Mouse (Mus musculus) adrenal gland, adult 18-20 months (tissue): ENCODE measurements around the gene Atp1a2. TPM values are rescaled to one million over a fixed set of nuclear protein-coding genes. Genes with fewer than 3 reads are reported as not detected.

Source experiments
- DNase-seq, 2 experiments: peaks; one replicate each; pipeline ENCODE4 v3.0.0; 2021 to 2022; ENCODE audit warnings: low spot score in 2 of 2
- total RNA-seq, 2 experiments: library from RNA; stranded (reverse); gene quantifications; 1 replicate in 1 of 2; 2 replicates in 1 of 2; pipeline ENCODE4 v1.2.3; 2021

Atp1a2 gene
- total RNA-seq, 2 experiments from 2014 or later: 128 to 221 TPM

DNA sequence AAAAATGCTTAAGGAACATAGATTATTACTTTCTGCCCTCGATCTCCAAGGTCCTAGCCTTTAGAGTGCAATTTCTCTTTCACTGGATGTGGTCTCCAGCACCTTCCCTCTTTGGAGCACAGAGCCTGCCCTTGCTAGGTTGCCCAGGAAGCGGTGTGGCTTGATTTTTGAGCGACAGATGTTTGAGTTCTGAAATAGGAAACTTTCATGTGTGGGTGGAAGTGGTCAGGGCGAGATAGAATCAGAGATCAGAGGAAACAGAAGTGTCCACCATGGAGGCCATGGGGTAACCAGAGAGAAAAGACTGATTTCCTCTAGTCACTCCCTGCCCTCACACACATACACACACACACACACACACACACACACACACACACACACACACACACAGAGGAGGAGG is 8.3 kb upstream of the Atp1a2 start:
- DNase-seq: no peak

DNA sequence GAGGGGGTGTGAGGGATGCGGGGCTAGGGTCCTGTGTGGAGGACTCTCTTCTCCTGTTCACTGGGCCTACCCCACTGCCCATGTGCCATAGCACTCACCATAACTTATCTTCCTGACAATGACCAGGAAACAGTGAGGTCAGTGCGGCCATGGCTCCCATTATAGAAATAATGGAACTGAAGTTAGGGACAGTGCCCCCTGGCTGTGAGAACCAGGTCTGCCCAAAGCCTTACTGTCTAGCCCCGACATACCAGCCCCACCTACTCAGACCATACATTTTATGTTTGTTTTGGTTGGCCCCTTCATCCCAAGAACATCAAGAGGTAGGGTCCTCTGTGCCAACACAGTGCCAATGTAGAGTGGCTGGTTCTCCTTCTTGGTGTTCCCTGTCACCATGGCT is 7.8 kb upstream of the Atp1a2 start:
- DNase-seq: no peak

DNA sequence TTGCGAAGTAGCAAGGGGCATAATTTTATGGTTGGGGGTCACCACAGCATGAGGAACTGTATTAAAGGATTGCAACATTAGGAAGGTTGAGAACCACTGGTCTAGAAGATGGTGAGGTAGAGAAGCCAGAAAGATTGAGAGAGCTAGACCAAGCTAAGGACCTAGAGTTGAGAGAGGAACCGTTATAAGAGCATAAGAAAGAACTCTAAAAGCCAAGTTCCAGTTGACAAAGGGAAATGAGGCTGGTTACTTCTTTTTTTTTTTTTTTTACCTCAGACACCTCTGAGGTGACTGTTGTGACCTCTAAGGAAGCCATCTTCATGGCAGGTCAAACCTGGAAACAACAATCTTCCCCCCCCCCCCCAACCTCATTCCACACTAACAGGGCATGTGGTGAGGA is 7.3 kb upstream of the Atp1a2 start:
- DNase-seq: no peak

DNA sequence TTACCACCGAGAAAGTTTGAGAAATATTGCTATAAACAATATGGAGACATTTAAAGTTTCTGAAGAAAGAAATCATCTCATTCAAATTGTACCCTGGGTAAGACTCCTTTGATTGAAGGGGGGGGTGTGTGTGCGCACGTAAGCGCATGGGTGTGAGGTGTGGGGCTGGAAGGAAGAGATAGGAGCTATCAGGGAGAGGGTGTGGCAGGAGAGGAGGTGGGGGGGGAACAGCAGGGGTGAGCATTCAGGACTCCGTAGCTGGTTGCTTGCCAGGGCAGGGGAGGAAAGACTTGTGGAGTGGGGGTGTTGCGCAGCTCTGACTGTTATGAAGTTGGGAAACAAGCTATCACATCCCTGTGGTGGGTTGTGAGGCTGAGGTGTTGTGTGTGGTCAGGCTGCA is 6.6 kb upstream of the Atp1a2 start:
- no peak for DNase-seq

DNA sequence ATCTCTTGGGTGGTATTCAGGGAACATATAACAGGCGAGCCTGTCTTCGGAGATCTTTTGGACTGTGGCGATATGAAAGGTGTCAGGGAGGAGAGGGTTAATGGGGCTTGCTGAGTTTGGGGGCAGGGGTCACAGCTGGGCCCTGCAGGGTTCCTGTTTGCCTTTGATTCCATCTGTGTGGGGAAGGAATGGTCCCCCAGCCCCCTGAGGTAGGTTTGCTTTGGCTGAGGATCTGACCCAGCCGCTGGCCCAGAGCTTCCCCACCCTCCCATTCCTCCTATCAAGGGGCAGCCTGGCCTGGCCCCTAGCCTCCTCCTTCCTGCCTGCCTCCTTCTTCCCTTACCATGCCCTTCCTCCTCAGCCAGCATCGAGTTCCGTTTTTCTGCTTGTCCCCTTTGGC is 5.0 kb upstream of the Atp1a2 start:
- DNase-seq: no peak

DNA sequence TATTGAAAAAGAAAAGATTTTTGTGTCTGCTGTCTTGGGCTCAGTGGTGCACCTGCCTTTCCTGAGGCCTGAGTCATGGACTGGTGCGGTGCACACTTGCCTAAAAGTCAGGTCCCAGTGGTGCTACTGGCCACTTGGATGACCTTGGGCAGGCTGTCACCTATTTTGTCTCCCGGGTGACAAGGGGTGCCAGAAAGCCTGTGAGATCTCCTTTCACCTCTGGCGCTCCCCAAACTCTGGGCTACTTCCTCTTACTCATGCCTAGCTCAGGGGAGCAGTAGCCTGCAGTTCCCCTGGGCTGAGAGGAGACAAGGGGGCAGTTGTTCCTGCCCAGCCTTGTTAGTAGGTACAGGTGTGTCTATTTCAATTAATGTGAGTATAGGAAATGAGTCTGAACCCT is 4.4 kb upstream of the Atp1a2 start:
- DNase-seq: no peak

DNA sequence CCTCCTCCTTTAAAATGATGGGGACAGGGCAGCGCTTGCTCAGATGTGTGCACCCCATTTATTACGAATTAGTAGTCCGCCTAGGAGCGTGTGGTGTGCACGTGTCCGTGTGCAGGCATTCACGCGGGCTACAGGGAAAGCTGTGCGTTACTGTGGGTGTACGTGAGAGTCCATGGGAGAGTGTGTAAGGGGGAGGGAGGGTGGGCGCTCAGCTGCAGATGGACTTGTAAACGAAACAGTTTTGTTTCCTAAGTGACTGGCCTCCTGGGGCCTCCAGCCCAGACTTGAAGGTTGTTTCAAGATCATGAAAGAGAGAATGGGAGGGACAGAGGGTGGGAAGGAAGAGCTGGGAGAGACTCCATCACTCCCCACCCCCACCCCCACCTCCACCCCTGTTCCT is 3.3 kb upstream of the Atp1a2 start:
- DNase-seq: no peak

DNA sequence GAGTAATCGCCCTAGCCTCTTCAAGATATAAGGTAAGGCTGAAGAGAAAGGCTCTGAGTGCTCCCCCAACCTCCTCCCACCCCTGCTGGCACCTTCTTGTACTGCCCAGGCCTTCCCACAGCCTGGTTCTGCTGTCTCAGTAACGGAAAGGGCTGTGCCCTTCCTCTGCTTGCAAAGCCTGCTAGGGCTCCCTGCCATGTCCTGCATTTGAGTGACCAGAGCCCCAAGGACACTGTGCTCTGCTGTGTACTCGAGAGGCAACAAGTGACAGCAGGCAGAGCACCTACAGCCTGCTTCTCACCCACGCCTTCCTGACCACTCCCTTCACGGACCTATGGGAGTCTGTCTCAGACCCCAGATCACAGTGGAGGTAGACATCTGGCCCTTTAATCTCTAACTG is 2.4 kb upstream of the Atp1a2 start:
- DNase-seq: peak in 1 of 2 experiments; percentile 44

DNA sequence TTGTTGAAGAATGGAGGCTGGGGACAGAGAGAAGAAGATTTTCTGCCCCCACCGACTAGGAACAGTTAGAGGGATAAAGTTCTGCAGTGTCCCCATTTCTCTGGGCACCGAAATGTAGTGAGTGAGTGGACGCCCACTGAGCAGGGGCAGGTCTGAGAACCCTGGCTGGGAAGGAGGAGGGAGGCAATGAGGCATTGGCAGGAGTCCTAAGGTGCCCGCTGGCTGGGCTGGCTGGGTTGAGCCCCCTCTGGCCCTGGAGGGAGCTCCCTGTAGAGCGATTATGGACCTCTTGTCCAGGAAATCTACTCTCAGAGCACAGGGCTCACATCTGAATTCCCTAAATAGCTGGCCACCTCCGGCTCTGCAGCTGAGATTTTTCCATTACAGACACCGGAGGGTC is 1.7 kb upstream of the Atp1a2 start:
- DNase-seq: no peak

DNA sequence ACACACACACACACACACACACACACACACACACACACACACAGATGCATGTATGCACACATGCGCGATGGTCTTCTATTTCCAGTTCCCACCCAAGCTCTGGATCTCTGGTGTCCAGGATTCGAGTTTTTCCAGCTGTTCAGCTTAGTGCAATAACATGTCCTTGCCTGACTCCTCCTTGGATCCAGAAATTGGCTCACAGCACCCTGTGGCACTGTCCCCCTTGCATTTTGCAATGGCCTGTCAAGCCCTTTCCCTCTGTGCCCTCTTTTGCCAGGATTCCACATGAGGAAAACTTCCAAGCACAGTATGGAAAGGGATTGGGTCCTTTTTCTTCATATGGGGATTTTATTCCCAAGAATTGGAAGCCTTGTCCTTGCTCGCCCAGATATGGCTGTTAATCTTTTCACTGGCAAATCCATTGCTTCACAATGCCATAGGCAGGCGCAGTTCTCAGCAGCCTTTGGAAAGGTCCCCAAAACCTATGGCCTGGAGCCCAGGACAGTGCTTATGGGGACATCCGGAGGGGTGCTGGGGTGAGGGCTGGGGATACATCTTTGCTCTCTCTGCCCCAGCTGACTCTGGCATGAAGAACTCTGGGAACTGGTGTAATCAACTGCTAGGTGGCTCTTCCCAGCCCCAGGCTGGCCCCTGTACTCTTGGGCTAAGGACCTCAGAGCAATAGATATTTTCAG is 901 bp downstream of the Atp1a2 start:
- DNase-seq: no peak

DNA sequence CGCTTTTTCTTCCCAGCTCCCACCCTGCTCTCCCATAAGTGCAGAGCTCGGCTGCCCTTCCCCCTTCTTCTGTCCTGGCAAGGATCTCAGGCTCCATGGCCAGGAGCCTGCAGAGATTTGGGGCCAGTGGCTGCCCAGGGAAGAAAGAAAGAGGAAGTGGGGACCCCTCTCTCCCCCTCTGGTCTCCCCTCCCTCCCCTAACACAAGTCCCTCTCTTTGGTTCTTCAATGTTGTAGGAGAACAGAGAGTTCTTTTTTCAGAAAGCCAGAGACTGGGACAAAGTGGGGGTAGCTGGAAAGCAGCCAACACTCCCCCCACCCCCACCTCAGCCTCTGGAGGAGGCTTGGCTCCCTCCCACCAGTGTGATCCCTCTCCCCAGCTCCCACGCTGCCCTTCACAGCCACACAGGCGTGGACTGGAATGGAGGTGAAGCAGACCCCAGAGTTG is 2.1 kb downstream of the Atp1a2 start:
- no peak for DNase-seq

DNA sequence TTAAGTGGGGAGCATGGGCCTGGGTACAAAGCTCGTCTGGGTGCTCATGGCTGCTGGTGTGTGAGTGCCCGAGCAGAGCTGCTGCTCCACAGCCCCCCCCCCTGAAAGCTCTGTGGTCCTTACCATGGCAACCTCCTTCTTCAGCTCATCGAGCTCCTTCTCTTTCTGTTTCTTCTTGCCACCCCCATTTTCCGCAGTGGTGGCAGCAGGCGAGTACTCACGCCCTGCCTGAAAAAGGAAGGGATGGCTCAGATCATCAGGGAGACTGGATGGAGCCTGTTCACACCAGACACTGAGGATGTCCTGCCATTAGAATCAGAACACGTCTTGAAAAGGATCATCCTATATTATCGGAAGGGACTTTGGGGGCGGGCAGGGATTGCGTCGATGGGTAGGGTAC is 4.4 kb downstream of the Atp1a2 start:
- DNase-seq: no peak

DNA sequence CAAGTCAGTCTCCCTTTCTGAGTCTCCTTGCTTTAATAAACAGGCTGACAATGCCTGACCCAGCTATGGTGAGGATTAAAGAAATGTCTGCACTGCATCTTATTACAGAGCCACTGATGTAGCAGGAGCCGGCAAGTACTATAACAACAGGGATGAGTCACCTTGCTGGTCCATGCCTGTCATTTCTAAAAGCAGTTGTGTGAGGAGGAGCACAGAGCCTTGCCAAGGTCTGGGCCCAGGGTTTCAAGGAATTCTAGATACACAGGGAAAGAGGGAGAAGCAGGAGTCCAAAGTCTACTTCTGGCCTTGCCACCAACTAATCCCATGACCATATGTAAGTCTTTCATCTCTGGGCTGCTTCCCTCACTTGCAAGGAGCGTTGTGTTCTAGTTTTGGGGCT is 5.0 kb downstream of the Atp1a2 start:
- no peak for DNase-seq

DNA sequence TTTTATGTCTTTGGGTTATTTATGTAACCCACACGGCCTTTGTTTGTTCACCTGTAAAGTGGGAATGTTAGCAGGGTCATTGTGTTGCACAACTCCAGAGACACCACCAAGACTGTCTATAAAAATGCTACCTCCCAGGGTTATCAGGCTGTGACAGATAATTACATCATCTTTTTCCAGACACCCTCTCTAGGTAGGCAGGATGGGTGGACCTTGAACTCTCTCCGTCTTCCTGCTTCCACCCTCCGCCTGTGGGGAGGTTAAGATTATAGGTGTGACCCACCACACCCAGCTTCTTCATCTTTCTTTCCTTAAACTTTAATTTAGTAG is 8.3 kb downstream of the Atp1a2 start:
- no peak for DNase-seq

DNA sequence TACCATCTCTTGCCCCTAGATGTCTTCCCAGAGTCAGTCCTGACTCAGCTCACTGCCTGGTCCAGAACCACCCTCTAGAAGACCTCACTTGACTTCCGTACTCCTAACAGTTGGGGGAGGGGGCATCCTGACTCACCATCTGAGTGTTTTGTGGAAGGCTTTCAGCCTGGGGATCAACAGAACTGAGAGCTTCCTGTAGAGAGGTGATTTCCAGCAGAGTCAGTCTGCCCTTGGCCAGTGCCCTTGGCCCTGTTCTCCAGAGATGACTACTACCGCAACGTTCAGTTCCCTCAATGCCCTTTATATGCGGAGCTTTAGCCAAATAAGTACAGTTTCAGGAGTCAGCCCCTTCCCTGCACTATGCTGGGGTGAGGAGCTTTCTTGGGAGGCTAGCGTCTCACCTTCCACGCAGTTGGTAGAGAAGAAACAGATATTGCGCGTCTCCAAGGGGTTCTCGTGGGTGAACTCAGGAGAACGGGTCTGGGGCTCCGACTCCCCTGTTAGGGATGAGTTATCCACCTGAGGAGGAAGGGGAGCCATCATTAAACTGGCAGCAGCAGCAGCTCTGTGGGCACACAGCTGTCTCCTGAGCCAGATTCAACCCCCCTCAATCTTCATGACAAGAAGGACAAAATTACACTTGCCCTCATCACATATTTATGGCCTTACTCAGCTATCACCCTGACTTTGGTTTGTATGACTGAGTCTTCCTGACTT is 8.8 kb downstream of the Atp1a2 start:
- no peak for DNase-seq

DNA sequence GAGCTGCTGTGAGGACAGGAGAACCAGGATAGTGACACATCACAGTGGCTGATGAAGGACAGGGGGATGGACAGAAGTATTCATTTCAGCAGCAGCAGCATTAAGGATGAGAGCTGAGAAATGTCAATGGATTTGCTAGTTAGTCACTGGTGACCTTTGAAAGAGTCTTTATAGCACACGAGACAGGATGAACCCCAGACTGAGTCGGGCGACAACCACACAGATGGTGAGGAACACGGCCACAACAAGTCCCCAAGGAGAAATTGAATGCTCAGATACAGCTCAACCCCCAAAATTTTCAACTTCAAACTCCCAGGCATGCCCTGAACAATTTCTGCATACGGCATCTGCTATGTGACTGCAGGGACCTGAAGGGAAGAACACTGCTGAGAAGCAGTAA is 11.1 kb downstream of the Atp1a2 start:
- no peak for DNase-seq

DNA sequence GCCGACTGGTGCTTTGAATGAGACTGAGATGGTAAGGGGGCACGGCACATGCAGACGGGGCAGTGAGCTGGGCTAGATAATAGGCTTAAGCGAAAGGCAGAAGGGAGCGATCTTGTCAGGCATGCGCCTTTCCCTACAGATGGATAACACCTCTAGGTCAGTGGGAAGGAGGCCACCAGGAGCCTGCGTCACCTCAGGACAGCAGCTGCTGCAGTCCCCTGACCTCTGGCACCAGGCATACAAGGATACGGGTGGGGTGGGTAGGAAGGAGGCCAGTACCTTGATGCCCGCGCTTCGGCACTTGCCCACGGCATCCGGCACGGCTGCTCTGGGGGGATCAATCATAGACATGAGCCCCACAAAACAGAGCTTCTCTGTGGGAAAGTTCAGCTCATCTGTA is 13.6 kb downstream of the Atp1a2 start:
- no peak for DNase-seq

DNA sequence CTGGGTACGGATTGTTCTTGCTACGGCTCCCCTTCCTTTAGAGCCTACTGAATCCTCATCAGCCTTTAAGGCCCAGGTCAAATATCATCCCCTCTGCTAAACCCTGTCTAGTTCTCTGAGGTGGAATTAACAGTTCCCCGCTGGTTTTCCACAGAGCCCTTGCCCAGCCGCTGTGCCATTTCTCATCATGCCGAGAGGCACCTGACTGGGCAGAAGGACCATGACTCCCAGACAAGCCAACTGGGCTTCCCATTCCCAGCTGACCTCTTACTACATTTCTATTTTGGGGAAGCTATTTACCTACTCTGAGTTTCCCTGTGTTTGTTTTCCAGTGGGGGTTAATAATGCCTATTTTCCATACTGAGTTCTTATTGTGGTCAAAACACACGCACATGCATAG is 14.8 kb downstream of the Atp1a2 start:
- DNase-seq: no peak

DNA sequence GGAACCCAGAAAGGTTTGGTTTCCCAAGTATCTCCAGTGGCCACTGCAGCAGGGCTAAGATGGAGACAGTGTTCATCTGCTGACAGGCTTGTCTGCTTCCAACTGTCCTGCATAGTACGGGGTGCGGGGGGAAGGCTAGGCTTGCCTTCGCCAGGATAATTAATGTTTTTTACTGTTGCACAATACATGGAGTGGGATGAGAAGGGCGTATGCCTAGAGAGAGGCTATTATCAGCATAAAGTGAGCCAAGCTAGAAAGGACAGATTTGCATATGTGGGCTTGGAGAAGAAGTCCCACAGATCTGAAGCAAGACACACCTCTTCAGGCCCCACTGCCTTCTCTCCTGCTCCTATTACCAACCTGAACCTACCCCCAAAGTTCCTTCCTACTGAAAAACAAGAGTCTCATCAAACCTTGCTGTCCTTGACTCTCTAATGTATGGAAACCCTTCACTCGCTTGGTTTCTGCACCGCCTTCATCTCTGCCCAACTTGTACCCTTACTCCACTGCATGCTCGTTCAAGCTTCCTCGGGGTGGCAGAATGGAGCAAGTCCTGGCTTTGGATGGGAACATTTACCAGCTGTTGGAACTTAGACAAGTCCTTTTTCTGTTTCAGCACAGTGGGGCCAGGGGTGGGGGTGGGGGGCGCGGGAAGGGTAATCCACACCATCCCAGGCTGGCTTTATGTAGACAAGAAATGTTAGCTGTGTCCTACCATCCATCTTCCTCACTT is 16.2 kb downstream of the Atp1a2 start:
- DNase-seq: no peak

DNA sequence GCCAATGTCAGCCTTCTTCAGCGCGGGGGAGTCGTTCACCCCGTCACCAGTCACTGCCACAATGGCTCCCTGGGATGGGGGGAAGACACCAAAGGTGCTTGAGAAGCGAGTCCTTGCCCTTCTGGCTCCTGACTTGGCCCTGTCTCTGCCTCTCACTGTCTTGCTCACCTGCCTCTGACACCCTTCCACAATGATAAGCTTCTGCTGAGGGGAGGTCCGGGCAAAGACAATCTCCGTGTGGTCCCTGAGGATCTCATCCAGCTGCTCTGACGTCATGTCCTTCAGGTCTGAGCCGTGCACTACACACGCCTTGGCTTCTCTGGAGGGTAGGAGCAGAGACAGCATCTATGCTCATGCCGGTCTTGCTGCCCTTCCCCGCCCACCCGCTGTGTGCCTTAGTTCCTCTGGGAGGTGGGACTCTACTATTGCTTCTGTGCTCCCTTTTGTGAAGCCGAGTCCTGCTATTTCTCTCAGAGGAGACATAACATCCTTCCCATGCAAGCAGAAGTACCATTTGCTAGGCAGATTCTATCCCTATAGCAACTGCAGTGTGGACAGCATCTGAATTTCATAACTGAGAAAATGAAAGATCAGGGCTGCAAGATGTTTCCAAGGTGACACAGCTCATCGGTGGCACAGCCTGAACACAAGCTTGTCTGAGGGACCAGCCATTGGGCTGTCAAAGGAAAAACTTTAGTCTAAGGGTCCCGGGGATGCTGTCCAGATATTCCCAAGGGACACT is 17.9 kb downstream of the Atp1a2 start:
- no peak for DNase-seq

DNA sequence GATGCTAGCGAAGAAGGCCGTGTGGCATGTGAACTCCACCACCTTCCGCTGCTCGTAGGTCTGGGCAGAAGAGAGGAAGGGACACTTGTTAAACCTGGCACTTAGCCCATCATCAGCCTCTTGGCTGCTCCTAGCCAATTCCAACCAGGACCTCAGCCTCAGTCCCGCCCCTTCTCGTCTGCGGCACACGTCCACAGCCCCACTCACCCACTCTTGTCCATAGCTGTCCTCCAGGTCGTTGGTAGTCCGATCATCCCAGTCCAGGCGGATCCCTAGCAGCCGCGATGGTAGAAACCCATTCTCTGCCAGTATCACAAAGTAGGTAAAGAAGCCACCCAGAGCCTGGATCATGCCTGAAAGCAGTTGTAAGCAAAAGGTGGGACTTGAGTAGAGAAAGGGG is 19.5 kb downstream of the Atp1a2 start:
- no peak for DNase-seq

DNA sequence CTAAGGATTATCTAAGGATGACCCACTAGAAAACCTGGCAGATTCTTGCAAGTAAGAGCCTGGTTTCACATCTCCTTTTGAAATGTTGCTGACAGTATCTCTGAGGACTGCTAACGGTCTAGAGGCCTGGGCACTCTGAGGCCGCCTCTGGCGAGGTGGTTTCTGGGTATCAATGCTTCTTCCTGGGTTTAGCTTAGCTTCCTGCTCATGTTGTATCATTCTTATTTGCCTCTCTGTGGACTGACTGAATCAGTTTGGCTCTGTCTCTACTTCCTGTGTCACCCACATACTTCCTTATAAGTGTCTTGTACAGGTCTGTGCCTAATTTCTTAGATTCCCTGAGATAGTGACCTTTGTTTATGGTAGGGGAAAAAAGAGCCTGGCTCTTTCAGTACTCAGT is 20.7 kb downstream of the Atp1a2 start:
- no peak for DNase-seq
